Mouse (Mus musculus): ENCODE results near the gene Ckmt2.

DNA sequence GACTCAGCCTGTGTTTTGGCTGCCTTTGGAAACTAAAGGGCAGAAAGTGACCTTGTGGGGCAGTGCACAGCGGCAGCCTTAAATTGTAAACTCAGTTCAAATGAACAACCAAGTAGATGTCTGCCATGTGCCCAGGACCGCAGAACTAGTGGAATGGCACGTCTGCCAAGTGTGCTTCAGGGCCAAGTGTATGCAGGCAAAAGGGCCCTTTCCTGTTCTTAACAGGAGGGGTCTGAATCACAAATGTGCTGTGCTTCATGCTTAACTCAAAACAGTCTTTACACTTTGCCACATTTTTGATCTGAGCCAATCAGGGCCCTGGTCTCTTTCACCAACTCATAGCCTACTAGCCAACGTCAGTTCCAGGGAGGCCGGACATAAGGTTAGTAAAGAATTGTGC, 42.1 kb upstream of the Ckmt2 start:
- TF ChIP-seq CTCF (IDR thresholded peaks at IDR 0.05; ENCODE audit: borderline replicate concordance, insufficient read depth, low read length), result no peak
- no peak for TF ChIP-seq POLR2A (IDR thresholded peaks at IDR 0.05; ENCODE audit: low read depth, low read length)

All from embryonic fibroblast, embryonic 13.5 days (primary cell).